Mouse (Mus musculus): ENCODE measurements around the gene Pcnx3.

Pcnx3 gene

DNA sequence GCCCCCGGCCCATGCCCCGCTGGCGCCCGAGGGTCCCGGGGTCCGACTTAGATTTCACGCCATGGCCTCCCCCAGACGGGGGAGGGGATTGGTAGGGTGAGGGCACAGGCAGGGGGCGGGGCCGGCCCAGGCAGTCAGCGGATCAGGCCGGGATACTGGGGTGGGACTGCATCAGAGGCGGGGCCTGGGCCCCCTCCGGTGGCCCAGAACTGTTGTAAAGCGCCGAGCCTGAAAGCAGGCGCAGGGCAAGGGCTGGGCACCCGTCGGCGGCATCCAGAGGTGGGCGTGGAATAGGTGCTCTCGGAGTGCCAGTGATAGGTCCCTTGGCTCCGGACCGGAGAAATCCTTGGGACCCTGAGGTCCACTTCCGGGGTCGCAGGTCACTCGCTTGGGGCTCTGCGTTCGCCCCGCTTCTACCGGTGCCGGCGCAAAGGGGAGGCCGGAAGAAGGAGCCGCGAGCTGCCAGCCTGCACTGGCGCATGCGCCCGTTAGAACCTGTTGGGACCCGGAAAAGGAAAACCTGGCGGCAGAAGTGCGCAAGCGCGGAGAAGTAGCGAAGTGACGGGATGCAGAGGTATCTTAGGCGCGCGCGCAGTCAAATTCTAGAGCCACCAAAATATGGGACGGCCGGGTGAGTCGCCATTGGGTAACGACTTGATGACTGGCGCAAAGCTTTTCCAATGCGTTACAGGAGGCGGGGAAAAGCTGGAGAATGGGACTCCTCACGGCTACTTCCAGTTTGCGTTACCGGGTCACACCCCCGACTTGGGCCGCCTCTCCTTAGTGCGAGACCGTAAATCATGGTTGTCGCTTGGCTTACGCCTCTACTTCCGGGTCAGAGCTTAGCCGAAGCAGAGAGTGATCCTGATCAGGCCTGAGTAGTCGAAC, at the start of gene Pcnx3, which contains the start of gene Map3k11:
TSS of gene Pcnx3 (minus strand) at position 709 of the 888 bp plus-strand sequence.
TSS of gene Map3k11 (plus strand) at position 543 of the 888 bp plus-strand sequence.
- in situ Hi-C loops (cut with MboI, MseI): no loop called here

GRCm38 (mm10) chr19:5734325-5734724, 45.6 kb upstream of the Pcnx3 start:
- in situ Hi-C loops (cut with MboI, MseI): no loop called here

DNA sequence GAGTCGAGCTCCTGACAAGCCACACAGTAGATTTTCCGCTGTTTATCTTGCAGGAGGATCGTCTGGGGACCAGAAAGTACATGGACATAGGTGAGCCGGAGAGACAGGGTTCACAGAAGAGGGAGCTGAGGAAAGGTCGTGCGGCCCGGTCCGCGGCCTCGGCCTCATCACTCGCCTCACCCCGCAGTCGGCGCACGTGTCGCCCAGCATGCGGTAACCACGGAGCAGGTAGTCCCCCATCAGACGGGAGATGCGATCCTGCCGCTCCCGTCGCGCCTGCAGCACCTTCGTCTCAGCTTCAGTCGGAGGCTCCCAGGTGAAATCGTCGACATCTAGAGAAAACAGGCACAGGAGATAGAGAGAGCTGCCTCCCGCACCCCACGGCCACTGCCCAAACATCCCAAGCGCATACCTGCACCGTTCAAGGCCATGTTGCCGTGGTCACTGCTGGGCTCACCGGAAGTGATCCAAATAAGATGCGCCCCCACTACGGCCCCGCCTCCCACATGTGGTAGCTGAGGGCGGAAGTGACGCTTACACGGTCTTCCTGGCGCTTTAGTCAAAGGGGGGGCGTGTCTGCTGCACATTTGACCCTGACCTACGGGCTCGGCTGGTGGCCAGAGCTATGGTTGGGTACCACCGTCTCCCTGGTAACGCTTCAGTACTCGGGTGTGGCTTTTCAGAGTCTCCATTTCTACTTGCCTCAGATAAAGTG, 42.7 kb upstream of the Pcnx3 start:
- in situ Hi-C loops (cut with MboI, MseI): no loop called here

- in situ Hi-C loops (cut with MboI, MseI): no loop called here
These were observed 41.8 kb upstream of the Pcnx3 start for GRCm38 (mm10) chr19:5730314-5731186.

- in situ Hi-C loops (cut with MboI, MseI): no loop called here
These were observed 40.7 kb upstream of the Pcnx3 start, which contains the start of gene Fam89b for GRCm38 (mm10) chr19:5729444-5729815. Gene Fam89b (minus strand): TSS chr19:5729653.

- in situ Hi-C loops (cut with MboI, MseI): no loop called here
These were observed 40.1 kb upstream of the Pcnx3 start for GRCm38 (mm10) chr19:5728631-5729443.

- in situ Hi-C loops (cut with MboI, MseI): no loop called here
These were observed 39.0 kb upstream of the Pcnx3 start for GRCm38 (mm10) chr19:5727701-5728100.

- in situ Hi-C loops (cut with MboI, MseI): no loop called here
These were observed 38.4 kb upstream of the Pcnx3 start for GRCm38 (mm10) chr19:5726961-5727578.

DNA sequence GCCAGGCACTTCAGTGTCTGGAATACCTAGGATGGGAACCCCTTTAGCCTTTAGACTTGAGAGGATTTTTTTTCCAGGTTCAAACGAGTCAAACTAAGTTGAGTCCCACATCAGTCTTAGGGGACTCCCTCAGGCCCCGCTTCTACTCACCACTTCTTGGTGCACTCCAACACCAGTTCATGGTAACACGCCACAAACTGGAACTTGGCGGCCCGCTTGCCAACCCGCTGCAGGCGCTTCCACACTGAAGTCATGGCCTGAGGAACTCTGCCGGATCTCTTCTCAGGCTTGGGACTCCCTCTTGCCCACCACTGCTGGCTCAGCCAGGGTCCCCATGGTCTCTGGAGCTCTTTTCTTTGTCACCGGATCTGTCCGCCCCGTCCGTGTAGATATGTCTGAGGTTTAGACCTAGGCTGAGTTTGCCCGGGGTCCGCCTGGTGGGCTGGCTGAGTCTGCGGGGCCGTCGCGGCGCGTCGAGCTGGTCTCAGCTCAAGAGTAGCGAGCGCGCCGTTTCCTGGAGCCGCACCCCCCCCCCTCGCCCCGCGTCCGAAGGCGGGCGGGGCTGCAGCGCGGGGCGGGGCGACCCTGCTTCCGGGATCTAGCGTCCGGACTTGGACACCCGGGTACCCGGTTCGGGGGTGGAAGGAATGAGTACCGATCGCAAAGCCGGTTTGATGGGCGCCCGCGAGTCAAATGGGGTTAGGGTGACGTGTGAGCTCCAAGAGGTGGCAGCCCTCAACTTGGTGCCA, 37.2 kb upstream of the Pcnx3 start, which contains the start of gene Ehbp1l1:
TSS of gene Ehbp1l1 (minus strand) at position 551 of the 749 bp plus-strand sequence.
- in situ Hi-C loops (cut with MboI, MseI): no loop called here

GRCm38 (mm10) chr19:5725029-5725707, 36.5 kb upstream of the Pcnx3 start:
- in situ Hi-C loops (cut with MboI, MseI): no loop called here

- in situ Hi-C loops (cut with MboI, MseI): no loop called here
These were observed 35.8 kb upstream of the Pcnx3 start for GRCm38 (mm10) chr19:5724549-5724941.

GRCm38 (mm10) chr19:5723934-5724548, 35.3 kb upstream of the Pcnx3 start:
- in situ Hi-C loops (cut with MboI, MseI): no loop called here

GRCm38 (mm10) chr19:5722848-5723425, 34.2 kb upstream of the Pcnx3 start:
- in situ Hi-C loops (cut with MboI, MseI): no loop called here

DNA sequence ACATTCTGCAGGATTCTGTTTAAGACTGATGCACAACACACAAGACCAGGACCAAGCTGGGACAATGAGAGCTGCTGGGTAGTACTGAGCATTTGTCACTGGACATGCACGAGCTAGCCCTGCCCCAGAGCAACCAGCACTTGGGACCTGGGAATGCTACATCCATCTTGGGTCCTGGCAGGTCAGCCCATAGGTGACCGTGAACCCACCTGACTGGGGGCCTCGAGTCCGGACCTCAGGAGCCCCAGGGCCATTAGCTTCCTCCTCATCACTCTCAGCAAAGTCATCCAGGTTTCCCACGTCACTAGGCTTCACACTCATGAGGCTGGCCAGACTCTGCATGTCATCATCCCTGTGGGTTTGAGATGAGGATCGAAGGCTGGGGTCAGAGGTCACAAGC, 32.5 kb upstream of the Pcnx3 start:
- in situ Hi-C loops (cut with MboI, MseI): no loop called here

DNA sequence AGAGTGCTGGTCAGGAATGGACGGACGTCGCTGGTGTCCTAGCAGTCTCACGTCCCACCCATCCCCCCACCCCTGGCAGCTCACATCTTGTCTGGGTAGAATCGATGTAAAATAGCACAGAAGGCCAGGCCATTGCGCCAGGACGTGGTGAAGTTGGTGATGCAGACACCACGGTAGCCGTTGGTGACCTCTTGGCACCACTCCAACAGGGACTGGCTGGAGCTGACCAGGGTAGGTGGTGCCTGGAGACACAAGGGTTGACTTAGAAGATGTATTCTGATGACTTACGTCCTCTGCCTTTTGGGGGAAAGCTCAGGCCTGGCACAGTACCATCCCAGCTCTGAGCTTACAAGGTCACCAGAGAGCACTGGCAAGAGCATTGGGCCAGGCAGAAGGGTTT, 28.2 kb upstream of the Pcnx3 start:
- in situ Hi-C loops (cut with MboI, MseI): no loop called here

DNA sequence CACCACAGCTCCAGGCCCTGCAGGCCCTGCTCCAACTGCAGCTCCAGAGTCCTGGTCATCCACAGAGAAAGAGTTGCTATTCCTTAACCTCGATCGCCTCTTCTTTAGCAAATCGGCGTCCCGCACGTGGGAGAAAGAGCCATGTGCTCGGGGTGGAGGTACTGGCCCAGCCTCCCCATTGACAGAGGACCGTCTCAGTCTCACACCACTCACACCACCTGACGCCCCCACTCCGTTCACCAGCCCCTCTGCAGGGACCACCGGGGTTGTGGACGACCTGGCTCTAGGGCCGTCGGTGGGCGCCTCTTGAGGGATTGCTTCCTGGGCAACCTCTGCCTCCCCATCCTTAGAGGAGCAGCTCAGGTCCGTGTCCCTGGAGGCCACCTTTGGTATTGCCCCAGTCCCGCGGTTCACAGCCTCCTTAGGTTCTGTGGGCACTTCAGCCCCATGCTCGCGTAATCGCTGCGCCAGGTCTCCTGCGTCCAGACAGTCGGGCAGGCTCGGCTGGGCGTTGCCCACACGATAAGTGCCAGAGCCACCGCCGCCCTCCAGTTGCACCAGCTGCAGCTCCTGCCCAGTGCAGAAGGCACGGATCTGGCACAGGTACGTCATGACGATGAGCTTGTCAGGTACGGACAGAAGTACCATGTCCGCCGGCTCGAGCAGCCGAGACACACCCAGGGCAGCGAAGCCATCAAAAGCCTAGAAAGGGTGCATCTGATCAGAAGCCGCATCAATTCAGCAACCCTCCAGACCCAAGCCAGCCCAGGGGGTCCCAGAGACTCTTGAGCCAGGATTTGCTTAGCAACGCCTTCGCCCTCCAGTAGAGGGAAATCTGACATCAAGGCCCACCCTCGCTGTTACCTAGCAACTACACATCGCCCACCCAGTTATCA, 27.3 kb upstream of the Pcnx3 start:
- in situ Hi-C loops (cut with MboI, MseI): no loop called here

GRCm38 (mm10) chr19:5713730-5714129, 25.0 kb upstream of the Pcnx3 start:
- in situ Hi-C loops (cut with MboI, MseI): no loop called here
